Mouse (Mus musculus): ENCODE results near the gene Pga5. TPM values are rescaled to one million over a fixed set of nuclear protein-coding genes. Genes with fewer than 3 reads are reported as not detected.

Gene Pga5
- not detected in 4 replicates for total RNA-seq (2023; ENCODE audit: inconsistent age)

GRCm38 (mm10) chr19:10677915-10678771 lies at the start of gene Pga5:
Gene Pga5 (minus strand): TSS chr19:10678071.

GRCm38 (mm10) chr19:10688537-10689352 lies 10.9 kb upstream of the Pga5 start, which contains the start of gene Vps37c:
Gene Vps37c (plus strand): TSS chr19:10688735.

GRCm38 (mm10) chr19:10634106-10634871 lies 43.6 kb downstream of the Pga5 start, which contains the start of gene Vwce:
Gene Vwce (plus strand): TSS chr19:10634213.

Other genes starting within 250 kb of the Pga5 start
- 1.1 to 2.5 TPM (median 1.8 TPM) in 4 replicates for gene Lrrc10b, start 220.6 kb downstream of the Pga5 start, total RNA-seq (2023; ENCODE audit: inconsistent age)
- gene Ppp1r32, start 195.1 kb downstream of the Pga5 start, total RNA-seq (2023; ENCODE audit: inconsistent age): 4.1 to 7.8 TPM (median 5.2 TPM) in 4 replicates
- gene Cpsf7, start 152.8 kb downstream of the Pga5 start, total RNA-seq (2023; ENCODE audit: inconsistent age): 168 to 172 TPM (median 169 TPM) in 4 replicates
- 65.2 to 74.0 TPM (median 71.5 TPM) in 4 replicates for gene Sdhaf2, start 151.9 kb downstream of the Pga5 start, total RNA-seq (2023; ENCODE audit: inconsistent age)
- gene Tmem216, start 121.8 kb downstream of the Pga5 start, total RNA-seq (2023; ENCODE audit: inconsistent age): 8.9 to 11.3 TPM (median 11.0 TPM) in 4 replicates
- gene Cyb561a3, start 100.9 kb downstream of the Pga5 start, total RNA-seq (2023; ENCODE audit: inconsistent age): 216 to 232 TPM (median 223 TPM) in 4 replicates
- 6.8 to 9.3 TPM (median 8.1 TPM) in 4 replicates for gene Tmem138, start 100.7 kb downstream of the Pga5 start, total RNA-seq (2023; ENCODE audit: inconsistent age)
- 172 to 182 TPM (median 174 TPM) in 4 replicates for gene Ddb1, start 72.7 kb downstream of the Pga5 start, total RNA-seq (2023; ENCODE audit: inconsistent age)
- gene Tkfc, start 72.4 kb downstream of the Pga5 start, total RNA-seq (2023; ENCODE audit: inconsistent age): 4.1 to 5.5 TPM (median 4.8 TPM) in 4 replicates
- gene Vwce, start 43.9 kb downstream of the Pga5 start, total RNA-seq (2023; ENCODE audit: inconsistent age): 0.75 to 2.0 TPM (median 1.2 TPM) in 4 replicates
- gene Vps37c, start 10.7 kb upstream of the Pga5 start, total RNA-seq (2023; ENCODE audit: inconsistent age): 20.2 to 24.6 TPM (median 21.2 TPM) in 4 replicates
- gene Cd5, start 60.9 kb upstream of the Pga5 start, total RNA-seq (2023; ENCODE audit: inconsistent age): 0.94 to 2.9 TPM (median 2.1 TPM) in 4 replicates
- 0.54 to 0.74 TPM in 2 of 4 replicates, not detected in the others for gene Cd6, start 152.0 kb upstream of the Pga5 start, total RNA-seq (2023; ENCODE audit: inconsistent age)
- gene Slc15a3, start 161.7 kb upstream of the Pga5 start, total RNA-seq (2023; ENCODE audit: inconsistent age): 32.6 to 38.8 TPM (median 35.8 TPM) in 4 replicates
- 0.18 to 0.42 TPM (median 0.28 TPM) in 4 replicates for gene Tmem132a, start 191.9 kb upstream of the Pga5 start, total RNA-seq (2023; ENCODE audit: inconsistent age)
- gene Tmem109, start 203.9 kb upstream of the Pga5 start, total RNA-seq (2023; ENCODE audit: inconsistent age): 22.2 to 23.6 TPM (median 22.7 TPM) in 4 replicates
- 109 to 141 TPM (median 122 TPM) in 4 replicates for gene Prpf19, start 217.2 kb upstream of the Pga5 start, total RNA-seq (2023; ENCODE audit: inconsistent age)
- not detected in 4 replicates for gene Zp1, start 242.6 kb upstream of the Pga5 start, total RNA-seq (2023; ENCODE audit: inconsistent age)